Mouse (Mus musculus) C2C12 (cell line): ENCODE data around the gene Mapk6.

Experiments
- CEBPB ChIP-seq: IDR thresholded peaks from one replicate; pipeline ENCODE4 v1.6.1; 2011; ENCODE audit warnings: low read depth, mild to moderate bottlenecking, control low read depth, moderate library complexity
- CTCF ChIP-seq: IDR thresholded peaks from one replicate; pipeline ENCODE4 v1.5.1; 2011; ENCODE audit not compliant: control insufficient read depth, insufficient read depth, insufficient read length
- USF1 ChIP-seq: IDR thresholded peaks from one replicate; pipeline ENCODE4 v1.6.1; 2011; ENCODE audit warnings: low read depth, mild to moderate bottlenecking, control low read depth, moderate library complexity

DNA sequence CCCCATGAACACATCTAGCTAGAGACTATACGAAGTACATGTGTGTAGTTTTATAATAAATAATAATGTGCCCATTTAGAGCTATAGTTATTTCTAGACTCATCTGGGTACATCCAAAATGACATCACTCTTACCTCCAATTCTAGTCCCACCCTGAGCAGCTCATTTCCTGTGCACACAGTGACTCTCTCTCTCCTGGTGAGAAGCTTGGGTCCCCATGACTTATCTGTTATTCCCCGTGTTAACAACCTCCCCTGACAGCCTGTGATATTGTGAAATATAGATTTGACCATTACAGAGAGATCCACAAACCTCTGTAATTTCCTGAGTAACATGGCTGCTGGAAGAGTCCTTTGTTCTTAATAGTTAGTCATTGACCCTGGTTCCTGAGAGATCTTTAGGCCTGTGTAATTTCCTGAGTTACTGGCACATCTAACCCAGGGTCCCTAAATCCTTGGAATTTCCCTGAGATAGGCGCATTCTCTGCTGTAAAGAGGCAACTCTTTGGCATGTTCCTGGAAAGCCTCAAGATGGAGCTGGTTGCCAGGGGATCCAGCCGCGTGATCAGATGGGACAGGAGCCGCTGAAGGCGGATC lies 16.1 kb upstream of the Mapk6 start:
- TF ChIP-seq CTCF: no peak
- TF ChIP-seq USF1: no peak
- no peak for TF ChIP-seq CEBPB
